Mouse (Mus musculus) adrenal gland, adult 18-20 months (tissue): ENCODE measurements around the gene Olfr1475. TPM values are rescaled to one million over a fixed set of nuclear protein-coding genes. Genes with fewer than 3 reads are reported as not detected.
"Not testable (repeated sequence)": the region's sequence is repeated elsewhere in the genome, so short reads cannot be mapped to it uniquely, and the experiment has no call there.

Source experiments
- DNase-seq, 2 experiments: peaks; one replicate each; pipeline ENCODE4 v3.0.0; 2021 to 2022; ENCODE audit warnings: low spot score in 2 of 2
- long read RNA-seq, 2 experiments: library from polyadenylated mRNA; stranded (forward); transcript quantifications; one replicate each; pipeline ENCODE4 v2.0.0; 2021
- total RNA-seq, 2 experiments: library from RNA; stranded (reverse); gene quantifications; 1 replicate in 1 of 2; 2 replicates in 1 of 2; pipeline ENCODE4 v1.2.3; 2021

Olfr1475 gene
- not detected for total RNA-seq
- long read RNA-seq, experiment 1: 0 reads
- long read RNA-seq, experiment 2: 0 reads

DNA sequence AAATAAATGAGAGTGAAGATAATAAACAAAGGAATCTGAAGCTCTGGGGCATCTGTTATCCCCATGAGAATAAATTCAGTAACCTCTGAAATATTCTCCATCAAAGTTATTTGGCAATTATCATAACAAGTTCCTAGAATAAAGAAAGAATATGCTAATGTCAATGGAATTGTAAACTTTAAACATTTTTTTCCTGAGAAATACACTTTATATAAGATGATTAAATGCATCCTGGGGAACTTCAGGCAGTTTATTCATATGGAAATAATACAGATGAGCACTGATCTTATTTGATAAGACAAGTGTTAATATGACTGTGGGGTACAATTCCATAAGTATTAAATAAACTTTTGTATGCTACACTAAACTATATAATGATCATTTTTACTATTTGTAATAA is at the start of gene Olfr1475:
Gene Olfr1475 (minus strand): TSS at position 101 of the 400 bp plus-strand sequence.
- no peak for DNase-seq

DNA sequence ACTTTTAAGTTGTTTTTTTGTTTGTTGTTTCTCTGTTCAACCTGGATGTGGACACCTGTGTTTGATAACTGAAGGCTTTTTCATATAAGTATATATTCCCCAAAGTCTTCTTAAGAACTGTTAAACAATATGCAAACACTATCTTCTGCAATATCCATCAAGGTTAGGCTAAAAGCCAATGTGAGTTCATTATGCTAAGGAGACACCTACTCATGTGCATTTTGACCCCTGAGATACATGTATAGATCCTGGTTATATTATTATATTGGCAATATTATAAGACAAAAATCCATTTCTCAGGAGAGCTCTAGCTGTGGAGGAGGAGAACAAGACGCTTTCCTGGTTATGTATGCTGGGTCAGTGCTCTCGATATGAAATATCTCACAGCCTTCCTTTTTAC is 47.6 kb upstream of the Olfr1475 start, which contains the start of gene Olfr1480:
Gene Olfr1480 (plus strand): TSS at position 301 of the 400 bp plus-strand sequence.
- no peak for DNase-seq

- no peak for DNase-seq
Measured at GRCm38 (mm10) chr19:13500246-13500645, 20.2 kb upstream of the Olfr1475 start, which contains the start of gene Olfr1477. Olfr1477 (plus strand) TSS chr19:13500546.

DNA sequence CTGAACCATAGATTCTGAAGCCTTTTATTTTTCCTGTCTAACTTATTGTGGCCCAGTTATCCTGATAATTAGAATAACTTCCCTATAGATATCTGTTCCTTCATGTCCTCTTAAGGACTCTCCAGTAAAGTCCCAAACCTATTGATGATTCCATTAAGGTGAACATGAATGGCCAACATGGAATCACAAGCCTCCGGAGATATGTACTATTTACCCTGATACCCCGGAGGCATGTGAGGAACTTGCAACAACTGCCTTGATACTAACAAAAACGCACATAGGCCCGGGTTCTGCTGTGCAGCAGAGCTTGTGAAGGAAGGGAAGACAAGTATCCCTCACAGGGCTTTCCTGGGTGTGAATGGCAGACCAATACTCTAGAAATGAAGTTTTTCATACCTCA is 10.7 kb downstream of the Olfr1475 start, which contains the start of gene Olfr1474:
Gene Olfr1474 (plus strand): TSS at position 301 of the 400 bp plus-strand sequence.
- not testable (repeated sequence) for DNase-seq

GRCm38 (mm10) chr19:13455986-13456385 is 24.0 kb downstream of the Olfr1475 start, which contains the start of gene Olfr1472:
Olfr1472 (minus strand) TSS chr19:13456086.
- no peak for DNase-seq

DNA sequence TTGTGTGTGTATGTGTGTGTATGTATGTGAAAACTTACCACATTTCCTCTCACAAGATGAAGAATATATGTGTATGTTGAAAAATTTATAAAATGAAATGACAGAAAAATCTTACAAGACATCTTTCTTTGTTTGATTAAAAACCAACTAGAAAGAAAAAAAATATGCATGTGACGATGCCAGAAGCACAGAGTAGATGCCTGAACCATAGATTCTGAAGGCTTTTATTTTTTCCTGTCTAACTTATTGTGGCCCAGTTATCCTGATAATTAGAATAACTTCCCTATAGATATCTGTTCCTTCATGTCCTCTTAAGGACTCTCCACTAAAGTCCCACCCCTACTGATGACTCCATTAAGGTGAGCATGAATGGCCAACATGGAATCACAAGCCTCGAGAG is 36.9 kb downstream of the Olfr1475 start, which contains the start of gene Olfr1471:
Gene Olfr1471 (plus strand): TSS at position 301 of the 400 bp plus-strand sequence.
- DNase-seq: not testable (repeated sequence)

Other genes starting within 250 kb of the Olfr1475 start
- gene Olfr1463, start 248.9 kb downstream of the Olfr1475 start, total RNA-seq: not detected
- gene Olfr1465, start 164.7 kb downstream of the Olfr1475 start, total RNA-seq: not detected
- not detected for gene Olfr1466, start 141.3 kb downstream of the Olfr1475 start, total RNA-seq
- gene Olfr1467, start 118.0 kb downstream of the Olfr1475 start, total RNA-seq: not detected
- not detected for gene Olfr1469, start 72.3 kb downstream of the Olfr1475 start, total RNA-seq
- gene Olfr1471, start 36.8 kb downstream of the Olfr1475 start, total RNA-seq: not detected
- gene Olfr1472, start 24.1 kb downstream of the Olfr1475 start, total RNA-seq: not detected
- gene Olfr1474, start 10.6 kb downstream of the Olfr1475 start, total RNA-seq: not detected
- gene Olfr1477, start 20.4 kb upstream of the Olfr1475 start, total RNA-seq: not detected
- not detected for gene Olfr1480, start 47.7 kb upstream of the Olfr1475 start, total RNA-seq
- not detected for gene Olfr1484, start 103.3 kb upstream of the Olfr1475 start, total RNA-seq
- not detected for gene Olfr1487, start 137.2 kb upstream of the Olfr1475 start, total RNA-seq
- not detected for gene Olfr1489, start 151.4 kb upstream of the Olfr1475 start, total RNA-seq
- gene Olfr1490, start 170.9 kb upstream of the Olfr1475 start, total RNA-seq: not detected
- gene Olfr1491, start 217.1 kb upstream of the Olfr1475 start, total RNA-seq: not detected
- not detected for gene Olfr1493-ps1, start 243.1 kb upstream of the Olfr1475 start, total RNA-seq